Mouse (Mus musculus) spleen, postnatal 4 days (tissue): ENCODE measurements around the gene C1qtnf5.

ENCODE experiments used
- DNase-seq, 2 experiments: peaks; one replicate each; pipeline ENCODE4 v3.0.0; 2022; ENCODE audit warnings: low spot score in 2 of 2

C1qtnf5 gene

GRCm38 (mm10) chr9:44130581-44131275 lies 23.7 kb downstream of the C1qtnf5 start:
- peak in 1 of 2 experiments; percentile 67 for DNase-seq

GRCm38 (mm10) chr9:44131276-44131590 lies 24.2 kb downstream of the C1qtnf5 start:
- DNase-seq = peak in 1 of 2 experiments; percentile 54

DNA sequence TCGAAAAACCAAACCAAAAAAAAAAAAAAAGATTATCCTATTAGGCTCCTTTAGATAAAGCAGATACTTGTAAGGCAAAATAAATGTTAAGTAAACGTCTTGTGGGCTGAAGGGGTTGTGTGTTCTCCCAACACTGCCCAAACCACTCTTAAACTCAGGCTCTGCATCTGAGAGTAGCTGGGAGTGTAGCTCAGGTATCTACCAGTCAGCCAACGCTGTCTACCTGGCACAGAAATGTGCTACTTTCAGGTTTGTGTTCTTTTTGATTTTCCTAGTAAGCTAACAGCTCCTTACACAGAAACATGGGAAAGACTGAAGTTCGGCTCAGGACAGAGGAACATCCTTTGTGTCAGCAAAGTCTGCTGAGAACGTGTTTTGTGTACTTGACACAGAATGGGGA lies 25.2 kb downstream of the C1qtnf5 start:
- DNase-seq = no peak

DNA sequence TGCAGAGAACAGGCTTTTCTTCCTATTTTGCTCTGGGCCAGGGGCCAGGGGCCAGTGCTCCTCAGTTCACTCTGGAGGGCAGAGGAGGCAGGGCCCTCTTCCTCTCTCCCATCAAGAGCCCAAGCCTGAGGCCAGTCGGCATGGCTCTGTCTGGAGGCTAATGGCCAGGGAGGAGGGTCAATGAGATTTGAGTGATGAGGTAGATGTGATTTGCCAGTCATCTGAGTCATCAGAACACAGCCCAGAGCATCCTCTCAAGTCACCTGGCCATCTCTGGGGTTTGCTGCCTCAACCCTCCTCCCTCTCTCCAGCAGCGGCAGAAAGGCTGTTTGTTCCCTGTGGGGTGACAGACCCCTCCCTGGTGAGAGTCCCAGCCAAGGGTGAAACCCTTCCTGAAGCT lies 26.2 kb downstream of the C1qtnf5 start:
- DNase-seq = no peak

- DNase-seq = peak in 1 of 2 experiments; percentile 70
Measured at GRCm38 (mm10) chr9:44134101-44134850, 27.2 kb downstream of the C1qtnf5 start, which contains the start of gene Mcam. TSS of gene Mcam (plus strand) at chr9:44134469.

DNA sequence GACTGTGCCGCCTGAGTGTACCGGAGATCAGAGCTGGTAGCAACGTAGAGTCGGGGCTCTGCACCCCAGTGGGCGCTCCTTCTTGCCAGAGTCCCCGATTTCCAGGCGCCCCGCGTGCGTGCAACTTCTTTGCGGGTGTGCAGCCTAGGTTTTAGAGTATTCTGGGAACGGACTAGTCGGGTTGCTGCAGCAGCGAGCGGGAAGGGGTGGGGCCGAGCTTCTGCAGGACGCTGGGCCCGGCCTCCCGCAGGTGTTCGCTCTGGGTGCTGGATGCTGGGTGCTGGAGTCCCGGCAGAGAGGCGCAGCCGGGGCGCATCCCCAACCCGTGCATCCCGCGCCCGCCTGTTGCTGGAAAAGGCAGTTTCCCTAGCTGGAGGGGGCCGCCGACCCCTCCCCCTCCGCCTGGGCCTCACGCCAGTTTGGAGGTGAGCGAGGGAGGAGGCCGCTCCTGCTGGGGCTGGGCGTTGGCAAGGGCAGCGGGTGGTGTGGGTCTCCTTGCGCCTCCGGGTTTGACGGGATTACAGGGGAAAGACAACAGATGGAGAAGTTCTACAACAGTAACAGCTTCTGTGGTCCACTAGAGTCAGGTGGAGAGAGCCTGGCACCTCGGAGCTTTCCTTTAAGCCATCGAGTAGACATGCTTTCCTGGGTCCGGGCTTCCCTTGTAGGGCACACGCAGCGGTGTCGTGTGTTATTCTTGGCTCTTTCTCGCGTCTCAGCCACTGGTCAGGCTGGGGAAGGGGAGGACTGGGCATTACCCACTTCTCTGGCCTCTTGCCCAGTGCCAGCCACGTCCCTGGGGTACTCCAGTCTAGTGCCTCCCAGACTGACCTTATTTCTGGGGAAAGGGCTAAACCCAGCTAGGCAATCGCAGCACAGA lies 28.0 kb downstream of the C1qtnf5 start:
- peak in 1 of 2 experiments; percentile 70 for DNase-seq

- no peak for DNase-seq
Measured at GRCm38 (mm10) chr9:44135731-44136411, 28.8 kb downstream of the C1qtnf5 start.

DNA sequence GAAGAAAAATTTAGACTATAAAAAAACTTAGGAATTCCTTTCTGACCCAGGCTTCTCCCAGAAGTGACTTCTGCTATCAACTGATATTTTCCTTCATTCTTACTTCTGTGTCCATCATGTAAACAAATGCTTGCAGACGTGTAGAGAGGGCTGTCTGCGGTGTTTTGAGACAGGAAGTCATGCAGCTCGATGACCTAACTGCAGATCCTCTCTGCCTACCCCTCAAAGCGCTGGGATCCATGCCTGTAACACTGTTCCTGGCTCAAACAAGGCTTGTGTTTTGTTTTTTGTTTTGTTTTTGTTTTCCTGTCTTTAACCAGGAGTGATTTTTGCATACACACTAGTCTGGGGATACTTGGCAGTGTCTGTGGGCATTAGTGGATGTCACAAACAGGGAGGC lies 30.8 kb downstream of the C1qtnf5 start:
- DNase-seq = no peak

- no peak for DNase-seq
Measured at GRCm38 (mm10) chr9:44141951-44142350, 34.9 kb downstream of the C1qtnf5 start.

DNA sequence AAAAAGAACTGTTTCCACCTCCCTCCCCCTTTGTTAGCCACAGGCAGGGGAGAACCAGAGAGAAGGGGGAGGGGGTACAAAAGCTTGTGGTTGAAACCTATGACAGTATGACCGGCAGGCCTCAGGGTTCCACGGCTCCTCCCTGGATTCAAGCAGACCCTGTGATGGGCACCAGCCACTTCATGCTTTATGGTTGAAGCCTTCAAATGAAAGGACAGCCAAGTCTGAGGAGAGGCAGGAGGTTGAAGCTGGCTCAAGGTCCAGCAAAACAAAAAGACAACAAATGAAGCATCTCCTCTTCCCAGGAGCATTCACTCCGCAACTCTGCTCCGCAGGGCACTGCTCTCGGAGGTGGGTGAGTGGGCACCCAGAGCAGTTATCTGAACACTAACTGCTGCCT lies 36.4 kb downstream of the C1qtnf5 start:
- no peak for DNase-seq

- no peak for DNase-seq
Measured at GRCm38 (mm10) chr9:44144023-44144717, 37.1 kb downstream of the C1qtnf5 start.

DNA sequence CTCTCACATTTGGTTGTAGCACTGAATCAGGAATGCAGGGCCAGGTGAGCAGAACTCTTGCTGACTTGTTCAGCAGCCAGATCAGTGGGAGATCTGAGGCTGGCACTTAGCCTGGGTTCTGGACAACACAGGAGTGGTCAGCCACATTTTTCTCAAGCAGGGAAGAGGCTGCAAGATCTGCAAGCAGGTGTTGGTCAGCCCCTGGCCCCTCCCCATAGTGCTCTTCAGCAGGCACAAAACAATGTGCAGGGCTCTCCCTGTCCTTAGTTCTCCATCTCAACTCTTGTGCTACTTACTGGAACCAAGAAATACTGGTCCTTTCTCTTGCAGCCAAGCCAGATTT lies 37.6 kb downstream of the C1qtnf5 start:
- no peak for DNase-seq

DNA sequence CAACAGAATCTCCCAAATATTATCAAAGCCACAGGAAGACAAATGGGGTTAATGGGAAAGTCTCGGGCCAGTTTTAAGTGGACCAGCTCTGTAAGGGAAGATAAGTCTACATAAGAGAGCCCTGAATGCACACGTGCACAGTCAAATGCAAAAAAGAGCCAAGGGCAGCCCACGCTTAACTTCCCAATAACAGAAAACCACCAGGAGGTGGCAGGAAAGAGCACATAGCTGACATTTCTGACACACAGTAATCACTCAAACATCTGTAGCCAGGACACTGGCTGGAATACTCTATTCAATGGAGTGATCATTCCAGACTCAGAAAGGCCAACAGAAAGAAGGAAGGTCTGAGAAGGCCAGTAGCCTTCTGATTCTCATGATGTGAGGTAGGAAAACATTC lies 40.2 kb downstream of the C1qtnf5 start:
- no peak for DNase-seq
